Mouse (Mus musculus) embryo, embryonic 11.5 days (tissue): ENCODE measurements around the gene Stap1.

Experiments
- DNase-seq: peaks from one replicate; pipeline ENCODE4 v3.0.0-alpha.2; 2012; ENCODE audit warnings: low read depth, low spot score

Stap1 gene

DNA sequence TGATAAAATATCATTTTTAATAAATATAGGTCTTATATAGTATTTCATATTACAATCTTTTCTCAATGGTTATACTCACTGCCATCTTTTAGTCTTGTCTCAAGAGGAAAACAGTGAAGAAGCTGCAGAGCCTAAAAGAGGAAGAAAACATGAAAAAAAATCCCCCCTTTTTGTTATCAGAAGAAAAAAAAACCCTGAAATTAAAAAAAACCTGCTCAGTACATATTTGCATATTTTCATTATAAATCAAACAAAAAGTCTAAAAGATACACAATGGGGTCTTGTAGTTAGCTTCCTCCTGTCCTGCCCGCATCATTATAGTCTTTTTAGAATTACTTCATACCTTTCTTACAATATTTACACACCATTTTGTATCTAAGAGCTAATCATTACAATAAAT lies 57.2 kb downstream of the Stap1 start:
- DNase-seq: no peak

DNA sequence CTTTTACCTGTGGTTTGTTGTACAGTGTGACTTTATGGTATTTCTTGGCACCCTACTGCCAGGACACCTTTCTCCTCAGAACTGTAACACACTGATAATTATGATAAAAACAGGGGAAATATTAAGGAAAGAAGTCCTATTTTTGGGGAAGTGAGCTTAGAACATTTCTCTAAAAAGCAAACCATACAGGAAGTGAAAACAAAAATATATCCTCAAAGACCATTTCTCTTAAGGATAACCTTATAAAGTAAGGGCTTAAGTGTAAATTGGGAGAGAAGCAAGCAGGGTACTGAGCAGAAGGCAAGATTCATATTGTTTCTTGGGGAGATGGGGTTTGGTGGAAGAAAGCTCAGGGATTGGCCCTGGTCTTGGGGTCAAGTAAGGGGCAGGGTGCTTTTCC lies 58.3 kb downstream of the Stap1 start:
- DNase-seq: no peak
